Mouse (Mus musculus) left cerebral cortex, adult 11 months (tissue): ENCODE results near the gene Arih2.
"Not testable (repeated sequence)": the region's sequence is repeated elsewhere in the genome, so short reads cannot be mapped to it uniquely, and the experiment has no call there.

ENCODE experiments used
- DNase-seq: peaks from one replicate; pipeline ENCODE4 v3.0.0; 2022; ENCODE audit warnings: low spot score

The Arih2 gene

GRCm38 (mm10) chr9:108648611-108649560, at the start of gene Arih2:
Gene Arih2, minus strand, starts transcription at chr9:108649386.
- DNase-seq, result peak; percentile 81

DNA sequence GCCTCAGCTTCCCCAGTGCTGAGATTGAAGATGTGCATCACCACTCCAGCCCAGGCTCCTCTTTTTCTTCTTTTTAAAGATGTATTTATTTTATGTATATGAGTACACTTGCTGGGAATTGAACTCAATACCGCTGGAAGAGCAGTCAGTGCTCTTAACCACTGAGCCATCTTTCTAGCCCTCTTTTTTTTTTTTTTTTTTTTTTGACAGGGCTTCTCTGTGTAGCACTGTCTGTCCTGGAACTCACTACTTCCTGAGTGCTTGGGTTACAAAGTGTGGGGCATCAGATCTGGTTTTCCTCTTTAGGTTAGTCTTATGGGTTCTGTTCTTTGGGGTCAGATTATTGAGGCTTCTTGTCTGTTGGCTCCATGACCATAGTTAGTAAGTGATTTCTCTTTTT, 45.3 kb upstream of the Arih2 start:
- DNase-seq, result no peak

GRCm38 (mm10) chr9:108693946-108694345, 44.8 kb upstream of the Arih2 start:
- DNase-seq, result no peak

DNA sequence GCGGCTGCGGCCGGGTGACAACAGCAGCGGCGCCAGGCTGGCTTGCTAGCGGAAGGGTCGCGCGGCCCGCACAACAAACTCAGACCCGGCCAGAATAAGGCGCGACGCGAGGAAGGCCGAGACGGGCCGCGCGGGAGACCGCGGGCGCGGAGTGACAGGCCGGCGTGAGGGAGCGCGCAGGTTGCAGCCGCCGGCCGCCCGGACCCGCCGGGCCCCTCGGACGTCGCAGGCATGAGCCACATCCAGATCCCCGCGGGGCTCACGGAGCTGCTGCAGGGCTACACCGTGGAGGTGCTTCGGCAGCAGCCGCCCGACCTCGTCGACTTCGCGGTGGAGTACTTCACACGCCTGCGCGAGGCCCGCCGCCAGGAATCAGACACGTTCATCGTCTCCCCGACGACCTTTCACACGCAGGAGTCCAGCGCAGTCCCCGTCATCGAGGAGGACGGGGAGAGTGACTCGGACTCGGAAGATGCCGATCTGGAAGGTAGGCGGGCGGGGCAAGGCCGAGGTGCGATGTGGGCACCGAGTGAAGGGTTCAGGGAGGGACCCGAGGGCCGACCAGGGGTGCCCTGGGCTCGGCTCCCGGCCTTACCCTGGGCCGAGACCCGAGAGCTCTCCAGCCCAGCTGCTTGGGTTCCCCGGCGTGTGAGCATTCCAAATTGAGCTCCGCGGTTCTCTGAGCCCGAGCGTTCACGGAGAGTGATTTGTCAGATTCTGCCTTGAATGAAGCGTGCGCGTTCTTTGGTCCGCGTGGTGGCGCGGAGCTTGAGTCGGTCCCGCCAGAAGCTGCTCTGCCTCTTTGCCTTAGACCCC, 43.2 kb upstream of the Arih2 start:
- DNase-seq, result peak; percentile 46

DNA sequence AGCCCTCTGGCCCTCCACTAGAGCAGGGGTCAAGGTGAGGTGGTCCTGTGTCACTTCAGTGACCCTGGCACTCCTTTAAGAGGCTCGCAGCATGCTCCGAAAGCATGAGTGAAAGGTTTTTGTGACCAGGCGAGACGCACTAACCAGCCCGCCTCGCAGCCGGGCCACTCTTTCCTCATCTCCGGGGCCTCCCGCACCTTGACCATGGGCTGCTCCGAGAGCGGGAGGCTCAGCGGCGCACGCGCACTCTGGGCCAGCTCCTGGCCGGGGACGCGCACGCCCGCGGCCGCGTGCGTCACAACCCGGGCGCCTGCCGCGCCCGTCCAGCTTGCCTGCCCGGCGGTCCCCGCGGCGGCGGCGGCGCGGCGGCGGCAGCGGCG, 42.6 kb upstream of the Arih2 start:
- peak; percentile 80 for DNase-seq

DNA sequence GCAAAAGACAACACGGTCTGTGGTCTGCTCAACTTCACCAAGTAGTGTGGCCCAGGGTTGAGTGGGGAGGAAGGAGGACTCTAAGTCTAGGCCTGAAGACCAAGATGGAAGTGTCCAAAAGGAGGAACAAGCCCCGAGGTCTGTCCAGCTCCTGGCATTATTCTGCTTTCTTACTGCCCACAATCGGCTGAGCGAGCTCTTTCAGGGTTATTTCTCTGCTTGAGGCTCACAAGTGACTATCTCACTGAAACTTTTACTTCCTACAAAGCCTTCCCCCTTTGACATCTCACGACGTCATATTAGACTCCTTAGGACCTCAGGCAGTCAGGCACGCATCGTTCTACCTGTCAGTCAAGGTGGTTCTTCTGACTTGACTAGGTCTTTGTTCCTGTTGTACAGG, 42.2 kb upstream of the Arih2 start:
- DNase-seq, result no peak

GRCm38 (mm10) chr9:108690914-108691313, 41.7 kb upstream of the Arih2 start:
- DNase-seq, result no peak

- DNase-seq, result no peak
Observed at GRCm38 (mm10) chr9:108689993-108690392, 40.8 kb upstream of the Arih2 start.

GRCm38 (mm10) chr9:108689106-108689505, 39.9 kb upstream of the Arih2 start, which contains the start of gene Prkar2a:
Gene Prkar2a, plus strand, starts transcription at chr9:108689314.
- DNase-seq, result no peak

DNA sequence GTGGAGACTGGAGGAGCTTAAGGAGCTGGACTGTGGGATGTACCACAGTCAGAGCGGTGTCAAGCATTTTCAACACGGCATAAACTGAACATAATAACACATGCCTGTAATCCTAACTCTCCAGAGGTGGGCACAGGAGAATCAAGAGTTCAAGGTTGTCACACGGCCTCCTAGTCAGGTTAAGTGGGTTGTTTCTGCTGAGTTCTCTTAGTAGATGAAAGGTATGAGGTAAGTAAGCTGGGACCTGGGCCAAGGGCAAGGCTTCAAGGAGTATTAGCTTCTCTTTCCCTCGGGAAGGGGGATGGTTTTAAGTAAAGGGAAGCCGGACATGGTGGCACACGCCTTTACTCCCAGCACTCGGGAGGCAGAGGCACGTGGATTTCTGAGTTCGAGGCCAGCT, 39.3 kb upstream of the Arih2 start:
- DNase-seq, result no peak

GRCm38 (mm10) chr9:108687686-108688085, 38.5 kb upstream of the Arih2 start:
- no peak for DNase-seq

GRCm38 (mm10) chr9:108687181-108687580, 38.0 kb upstream of the Arih2 start:
- no peak for DNase-seq

GRCm38 (mm10) chr9:108686475-108686887, 37.3 kb upstream of the Arih2 start:
- no peak for DNase-seq

DNA sequence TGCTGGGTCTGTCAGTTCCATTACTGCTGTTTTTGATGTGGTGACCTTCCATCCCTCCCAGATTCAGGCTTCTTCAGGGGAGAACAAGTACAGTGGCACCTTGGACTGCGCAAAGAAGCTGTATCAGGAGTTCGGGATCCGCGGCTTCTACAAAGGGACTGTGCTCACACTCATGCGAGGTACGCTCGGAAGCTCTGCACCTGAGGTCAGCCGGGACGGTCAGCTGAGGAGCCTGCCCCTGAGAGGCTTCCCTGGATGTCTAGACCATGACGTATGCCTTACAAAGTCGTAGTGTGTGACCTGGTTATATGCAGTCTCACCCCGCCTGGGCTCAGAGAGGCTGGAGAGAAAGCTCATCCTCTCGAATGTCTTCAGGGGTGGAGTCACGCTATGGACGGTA, 30.8 kb upstream of the Arih2 start:
- no peak for DNase-seq

DNA sequence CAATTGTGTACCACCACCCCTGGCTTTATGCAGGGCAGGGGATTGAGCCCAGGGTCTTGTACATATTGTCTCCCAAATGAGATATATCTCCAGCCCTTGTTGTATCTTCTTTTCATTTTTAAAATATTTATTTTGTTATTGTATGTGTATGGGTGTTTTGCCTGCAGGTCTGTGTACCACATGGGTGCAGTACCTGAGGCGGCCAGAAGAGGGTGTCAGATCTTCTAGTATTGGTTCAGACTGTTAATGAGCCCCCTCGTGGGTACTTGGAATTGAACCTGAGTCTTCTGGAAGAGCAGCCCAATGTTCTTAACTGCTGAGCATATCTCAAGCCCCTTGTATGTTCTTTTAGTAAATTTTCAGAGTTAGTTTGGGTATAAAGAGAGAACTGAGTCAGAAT, 24.0 kb upstream of the Arih2 start:
- DNase-seq, result no peak

GRCm38 (mm10) chr9:108669875-108670274, 20.7 kb upstream of the Arih2 start:
- no peak for DNase-seq

- no peak for DNase-seq
Observed at GRCm38 (mm10) chr9:108662660-108663059, 13.5 kb upstream of the Arih2 start.

- DNase-seq, result peak; percentile 66
Observed at GRCm38 (mm10) chr9:108661677-108662612, 12.8 kb upstream of the Arih2 start, which contains the start of gene Slc25a20. Gene Slc25a20, plus strand, starts transcription at chr9:108662088.

- DNase-seq, result not testable (repeated sequence)
Observed at GRCm38 (mm10) chr9:108655865-108656264, 6.7 kb upstream of the Arih2 start.

- no peak for DNase-seq
Observed at GRCm38 (mm10) chr9:108654566-108655464, 5.6 kb upstream of the Arih2 start.
